Mouse (Mus musculus) liver, embryonic 11.5 days (tissue): ENCODE measurements around the gene Mrpl34. TPM values are rescaled to one million over a fixed set of nuclear protein-coding genes. Genes with fewer than 3 reads are reported as not detected.

Experiments used
- ATAC-seq: fragments of 200-750 bp; cut with Nextera tagmentation; replicated peaks from 2 replicates; pipeline ENCODE4 v1.8.0; 2017; ENCODE audit warnings: moderate number of reproducible peaks, mild to moderate bottlenecking, moderate TSS enrichment, moderate library complexity; ENCODE audit not compliant: low FRiP score
- DNase-seq: peaks from one replicate; pipeline ENCODE4 v3.0.0-alpha.2; 2017; ENCODE audit warnings: low spot score
- H3K27ac ChIP-seq: fragments of 300-500 bp; sonication (generic); 2 replicates; pipeline ENCODE4 v1.5.1; 2014; ENCODE audit warnings: mild to moderate bottlenecking, low read depth, low read length, control low read depth
- H3K27me3 ChIP-seq: fragments of 300-500 bp; sonication (generic); replicated peaks from 2 replicates; pipeline ENCODE4 v1.6.1; 2014; ENCODE audit warnings: low read length, mixed read lengths; ENCODE audit not compliant: control insufficient read depth, insufficient read depth
- H3K36me3 ChIP-seq: fragments of 300-500 bp; sonication (generic); 2 replicates; pipeline ENCODE4 v1.6.1; 2014; ENCODE audit warnings: mild to moderate bottlenecking, low read length, moderate library complexity, mixed read lengths; ENCODE audit not compliant: control insufficient read depth, insufficient read depth
- H3K4me1 ChIP-seq: fragments of 300-500 bp; sonication (generic); replicated peaks from 2 replicates; pipeline ENCODE4 v1.6.1; 2014; ENCODE audit warnings: low read length, mixed read lengths; ENCODE audit not compliant: control insufficient read depth, insufficient read depth
- H3K4me2 ChIP-seq: fragments of 300-500 bp; sonication (generic); 2 replicates; pipeline ENCODE4 v1.6.1; 2014; ENCODE audit warnings: mild to moderate bottlenecking, control low read depth, moderate library complexity
- H3K4me3 ChIP-seq: fragments of 300-500 bp; sonication (generic); 2 replicates; pipeline ENCODE4 v1.5.1; 2014; ENCODE audit warnings: low read depth, low read length, control low read depth
- H3K9ac ChIP-seq: fragments of 300-500 bp; sonication (generic); 2 replicates; pipeline ENCODE4 v1.6.1; 2014; ENCODE audit warnings: low read depth, low read length, control low read depth
- H3K9me3 ChIP-seq: fragments of 300-500 bp; sonication (generic); 2 replicates; pipeline ENCODE4 v1.6.1; 2016; ENCODE audit warnings: low read length, inconsistent platforms, mixed read lengths; ENCODE audit not compliant: control insufficient read depth
- WGBS: fragments of 180-500 bp; shearing (Covaris S2); extraction: QIAGEN DNeasy Blood & Tissue Kit; methylation state at CpG from one replicate; pipeline ENCODE4 v1.1.7; 2014; 5-methylcytosine and 5-hydroxymethylcytosine counted together
- polyA plus RNA-seq: library from polyadenylated mRNA; unstranded; fragments of >200 nt; fragmentation: Nextera tagmentation; extraction: Ambion mirVana; gene quantifications from 2 replicates; pipeline ENCODE4 v1.2.1, GENCODE M21; 2014

Gene Mrpl34
- polyA plus RNA-seq, 1 experiment from 2014 or later: 229 TPM

GRCm38 (mm10) chr8:71470913-71471255 lies 6.1 kb downstream of the Mrpl34 start:
- Histone ChIP-seq H3K4me1 (peaks cover 12% of the 10 kb centered on the region), H3K4me2 (no peak overlapping the region; the same call in 1 of the 2 replicates), H3K36me3 (peaks cover 40% of the 10 kb centered on the region), H3K9ac (no peak overlapping the region; the same call in 1 of the 2 replicates), H3K27ac (no peak overlapping the region), H3K4me3 (no peak overlapping the region), H3K9me3 (no peaks in the 10 kb centered on the region), H3K27me3 (no peaks in the 10 kb centered on the region)
- no peak for DNase-seq
- ATAC-seq: no peak
- 83% methylated on average over 5 of the region's 5 CpGs for WGBS

DNA sequence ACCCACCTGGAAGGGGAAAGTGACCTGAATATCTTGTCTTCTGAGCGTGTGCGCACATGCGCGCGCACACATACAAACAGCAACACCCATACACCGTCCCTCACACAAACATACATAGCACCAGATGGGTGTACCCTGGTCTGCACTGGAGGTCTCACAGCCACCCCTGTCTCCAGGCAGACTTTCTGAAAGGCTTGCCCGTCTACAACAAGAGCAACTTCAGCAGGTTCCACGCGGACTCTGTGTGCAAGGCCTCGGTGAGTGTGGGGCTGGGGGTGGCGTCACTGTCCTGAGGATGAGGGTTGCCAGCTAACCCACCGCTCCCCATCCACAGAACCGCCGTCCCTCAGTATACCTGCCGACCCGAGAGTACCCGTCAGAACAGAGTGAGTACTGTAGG lies 7.1 kb downstream of the Mrpl34 start:
- Histone ChIP-seq H3K4me2 (no peak overlapping the region), H3K9me3 (no peaks in the 10 kb centered on the region), H3K4me1 (peaks cover 15% of the 10 kb centered on the region), H3K36me3 (peaks cover 38% of the 10 kb centered on the region), H3K27ac (no peak overlapping the region), H3K27me3 (no peaks in the 10 kb centered on the region), H3K4me3 (no peak overlapping the region), H3K9ac (no peak overlapping the region)
- DNase-seq (no peak), ATAC-seq (no peak)
- WGBS: 93% methylated on average over 17 of the region's 17 CpGs

GRCm38 (mm10) chr8:71472601-71473386 lies 8.0 kb downstream of the Mrpl34 start:
- ATAC-seq (no peak), DNase-seq (no peak)
- H3K4me2 ChIP-seq: no peak overlapping the region
- no peak overlapping the region for H3K4me3 ChIP-seq
- WGBS: 84% methylated on average over 8 of the region's 8 CpGs
- H3K4me1 ChIP-seq: peaks cover 18% of the 10 kb centered on the region
- H3K27ac ChIP-seq: no peak overlapping the region
- H3K9me3 ChIP-seq: no peaks in the 10 kb centered on the region
- H3K9ac ChIP-seq: no peak overlapping the region
- no peaks in the 10 kb centered on the region for H3K27me3 ChIP-seq
- H3K36me3 ChIP-seq: peaks cover 38% of the 10 kb centered on the region

GRCm38 (mm10) chr8:71474344-71474743 lies 9.6 kb downstream of the Mrpl34 start:
- no peak for ATAC-seq
- WGBS: 90% methylated on average over 18 of the region's 18 CpGs
- Histone ChIP-seq H3K4me3 (no peak overlapping the region), H3K27ac (no peak overlapping the region), H3K4me2 (no peak overlapping the region), H3K36me3 (peaks cover 38% of the 10 kb centered on the region), H3K27me3 (no peaks in the 10 kb centered on the region), H3K9ac (no peak overlapping the region), H3K9me3 (no peaks in the 10 kb centered on the region), H3K4me1 (peaks cover 18% of the 10 kb centered on the region)
- DNase-seq: no peak

- Histone ChIP-seq H3K4me3 (no peak overlapping the region), H3K4me1 (peaks cover 14% of the 10 kb centered on the region), H3K27me3 (no peaks in the 10 kb centered on the region), H3K4me2 (peak overlapping the region; percentile 93), H3K9me3 (no peaks in the 10 kb centered on the region), H3K36me3 (peaks cover 38% of the 10 kb centered on the region), H3K9ac (peak overlapping the region; percentile 75), H3K27ac (no peak overlapping the region)
- WGBS: 92% methylated on average over 25 of the region's 25 CpGs
- ATAC-seq (no peak), DNase-seq (no peak)
These were observed 10.3 kb downstream of the Mrpl34 start for GRCm38 (mm10) chr8:71474785-71475701.

- Histone ChIP-seq H3K4me1 (peaks cover 14% of the 10 kb centered on the region), H3K9me3 (no peaks in the 10 kb centered on the region), H3K4me2 (peak overlapping the region; percentile 93), H3K9ac (peak overlapping the region; percentile 75), H3K27ac (peak overlapping the region; percentile 73; the same call in 1 of the 2 replicates), H3K27me3 (peaks cover 4% of the 10 kb centered on the region), H3K36me3 (peaks cover 34% of the 10 kb centered on the region), H3K4me3 (peak overlapping the region; percentile 70)
- DNase-seq (no peak), ATAC-seq (no peak)
- 31% methylated on average over 4 of the region's 4 CpGs for WGBS
These were observed 10.9 kb downstream of the Mrpl34 start for GRCm38 (mm10) chr8:71475702-71476075.

DNA sequence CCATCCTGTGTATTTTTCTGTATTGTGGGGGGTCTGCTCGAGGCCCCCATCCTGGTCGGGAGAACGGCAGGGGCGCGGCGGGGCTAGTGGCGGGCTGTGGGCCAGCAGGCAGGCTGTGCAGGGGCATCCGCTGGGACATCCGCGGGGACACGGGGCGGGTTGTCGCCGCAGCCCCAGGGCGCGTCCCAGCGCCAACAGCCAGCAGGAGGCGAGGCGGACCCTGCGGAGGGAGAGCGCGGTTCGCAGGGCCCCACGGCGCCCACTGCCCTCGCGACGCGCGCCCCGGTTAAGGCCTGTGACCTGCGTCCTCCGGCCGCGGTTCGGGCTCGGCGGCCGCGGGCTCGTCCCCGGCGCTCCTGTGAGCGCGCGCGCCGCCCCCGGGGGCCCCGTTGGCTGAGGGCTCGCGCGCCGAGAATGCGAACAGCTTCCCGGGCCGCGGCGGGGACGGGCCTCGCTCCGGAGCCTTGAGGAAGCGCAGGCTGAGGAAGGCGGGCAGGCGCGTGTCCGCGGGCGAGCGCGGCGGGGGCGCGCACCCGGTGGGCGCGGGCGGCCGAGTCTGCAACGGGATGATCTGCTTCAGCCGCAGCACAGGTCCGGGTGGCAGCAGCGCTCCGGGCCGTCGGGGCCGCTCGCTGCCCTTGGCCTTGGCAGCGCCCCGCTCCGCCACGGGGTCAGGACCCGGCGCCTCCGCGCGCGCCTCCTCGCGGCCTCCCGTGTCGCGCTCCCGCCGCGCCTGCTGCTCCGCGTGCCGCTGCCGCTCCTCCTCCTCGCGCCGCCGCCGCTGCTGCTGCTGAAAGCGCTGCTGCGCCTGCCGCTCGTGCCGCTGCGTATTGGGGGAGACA lies 11.6 kb downstream of the Mrpl34 start:
- WGBS: under 1% methylated on average over 101 of the region's 121 CpGs
- Histone ChIP-seq H3K36me3 (peaks cover 29% of the 10 kb centered on the region), H3K4me3 (peak overlapping the region; percentile 70), H3K27ac (peak overlapping the region; percentile 73), H3K9me3 (no peaks in the 10 kb centered on the region), H3K4me2 (peak overlapping the region; percentile 93), H3K4me1 (peaks cover 16% of the 10 kb centered on the region), H3K9ac (peak overlapping the region; percentile 75), H3K27me3 (peaks cover 10% of the 10 kb centered on the region)
- DNase-seq: peak; percentile 85
- peak; percentile 81 for ATAC-seq

GRCm38 (mm10) chr8:71477196-71477845 lies 12.6 kb downstream of the Mrpl34 start:
- WGBS: 35% methylated on average over 14 of the region's 14 CpGs
- ATAC-seq (no peak), DNase-seq (no peak)
- Histone ChIP-seq H3K9me3 (no peaks in the 10 kb centered on the region), H3K9ac (peak overlapping the region; percentile 75), H3K4me3 (peak overlapping the region; percentile 70), H3K4me2 (peak overlapping the region; percentile 93), H3K36me3 (peaks cover 20% of the 10 kb centered on the region), H3K27me3 (peaks cover 18% of the 10 kb centered on the region), H3K27ac (no peak overlapping the region), H3K4me1 (peaks cover 16% of the 10 kb centered on the region)
